Mouse (Mus musculus): ENCODE measurements around the gene Yipf6.

GRCm38 (mm10) chrX:98936101-98936500 lies at the start of gene Yipf6:
- TF ChIP-seq CTCF (IDR thresholded peaks at IDR 0.05; ENCODE audit: borderline replicate concordance, insufficient read depth, low read depth, low read length) (no peak), POLR2A (IDR thresholded peaks at IDR 0.05; ENCODE audit: borderline replicate concordance, insufficient read depth, low read length) (no peak)

Measured in cerebellum, adult 2 months (tissue).